Mouse (Mus musculus) kidney, adult 2 months (tissue): ENCODE measurements at regions not wholly inside any gene's neighbourhood (a gene's known extent, or its start where the extent isn't known, plus 50 kb on each side); places are given as distances from the start of the nearest gene placed in this dataset.

Source experiments
- CTCF ChIP-seq: fragments of 200-500 bp; conservative IDR thresholded peaks from 2 replicates; pipeline ENCODE4 v1.5.1; 2011; ENCODE audit warnings: low read depth, mild to moderate bottlenecking, control low read depth, low read length, moderate library complexity, mixed read lengths; ENCODE audit not compliant: insufficient read depth, insufficient read length
- POLR2A ChIP-seq: fragments of 200-500 bp; IDR thresholded peaks from one replicate; pipeline ENCODE4 v1.6.1; 2011; ENCODE audit warnings: low read depth, low read length, control low read depth

GRCm38 (mm10) chr15:96797615-96798270 is 98.2 kb upstream of the Slc38a2 start:
- TF ChIP-seq POLR2A: no peak
- TF ChIP-seq CTCF: no peak
